Mouse (Mus musculus) liver, postnatal 0 days (tissue): ENCODE measurements around the gene Ackr4. TPM values are rescaled to one million over a fixed set of nuclear protein-coding genes. Genes with fewer than 3 reads are reported as not detected.

ENCODE experiments used
- ATAC-seq: fragments of 200-750 bp; cut with Nextera tagmentation; 2 replicates; pipeline ENCODE4 v1.8.0; 2017; ENCODE audit warnings: mild to moderate bottlenecking, moderate library complexity
- DNase-seq: peaks from one replicate; pipeline ENCODE4 v3.0.0-alpha.2; 2016
- H3K27ac ChIP-seq: fragments of 300-500 bp; sonication (generic); 2 replicates; pipeline ENCODE4 v1.5.1; 2014; ENCODE audit warnings: antibody characterized with exemption, moderate library complexity, mild to moderate bottlenecking, low read depth
- H3K27me3 ChIP-seq: fragments of 300-500 bp; sonication (generic); 2 replicates; pipeline ENCODE4 v1.6.1; 2014; ENCODE audit warnings: low read length, control low read depth, mixed read lengths; ENCODE audit not compliant: insufficient read depth
- H3K36me3 ChIP-seq: fragments of 300-500 bp; sonication (generic); replicated peaks from 2 replicates; pipeline ENCODE4 v1.6.1; 2014; ENCODE audit warnings: mild to moderate bottlenecking, control low read depth, low read length, moderate library complexity, mixed read lengths; ENCODE audit not compliant: insufficient read depth
- H3K4me1 ChIP-seq: fragments of 300-500 bp; sonication (generic); 2 replicates; pipeline ENCODE4 v1.6.1; 2014; ENCODE audit warnings: antibody characterized with exemption, mild to moderate bottlenecking, control low read depth; ENCODE audit not compliant: insufficient read depth
- H3K4me2 ChIP-seq: fragments of 300-500 bp; sonication (generic); 2 replicates; pipeline ENCODE4 v1.6.1; 2014; ENCODE audit warnings: low read depth, mild to moderate bottlenecking, low read length, moderate library complexity, mixed read lengths
- H3K4me3 ChIP-seq: fragments of 300-500 bp; sonication (generic); 2 replicates; pipeline ENCODE4 v1.5.1; 2014; ENCODE audit warnings: low read depth, low read length
- H3K9ac ChIP-seq: fragments of 300-500 bp; sonication (generic); replicated peaks from 2 replicates; pipeline ENCODE4 v1.6.1; 2014; ENCODE audit warnings: mild to moderate bottlenecking, moderate library complexity
- H3K9me3 ChIP-seq: fragments of 300-500 bp; sonication (generic); 2 replicates; pipeline ENCODE4 v1.6.1; 2016; ENCODE audit warnings: mild to moderate bottlenecking, control low read depth, low read length, mixed read lengths
- CTCF ChIP-seq: sonication (generic); IDR thresholded peaks from 2 replicates; pipeline ENCODE4 v1.5.1; 2016; ENCODE audit warnings: antibody characterized with exemption, low read depth
- EP300 ChIP-seq: IDR thresholded peaks from 2 replicates; pipeline ENCODE4 v1.6.1; 2016; ENCODE audit warnings: antibody characterized with exemption, low read depth, mild to moderate bottlenecking
- whole genome bisulfite sequencing: fragments of 180-500 bp; shearing (Covaris S2); extraction: QIAGEN DNeasy Blood & Tissue Kit; methylation state at CpG from one replicate; pipeline ENCODE4 v1.1.7; 2014; ENCODE audit not compliant: insufficient replicate concordance; 5-methylcytosine and 5-hydroxymethylcytosine counted together
- polyA plus RNA-seq: library from polyadenylated mRNA; unstranded; fragments of >200 nt; fragmentation: Nextera tagmentation; extraction: Ambion mirVana; gene quantifications from 2 replicates; pipeline ENCODE4 v1.2.1, GENCODE M21; 2015

Gene Ackr4
- polyA plus RNA-seq, 1 experiment from 2014 or later: 0.89 TPM

DNA sequence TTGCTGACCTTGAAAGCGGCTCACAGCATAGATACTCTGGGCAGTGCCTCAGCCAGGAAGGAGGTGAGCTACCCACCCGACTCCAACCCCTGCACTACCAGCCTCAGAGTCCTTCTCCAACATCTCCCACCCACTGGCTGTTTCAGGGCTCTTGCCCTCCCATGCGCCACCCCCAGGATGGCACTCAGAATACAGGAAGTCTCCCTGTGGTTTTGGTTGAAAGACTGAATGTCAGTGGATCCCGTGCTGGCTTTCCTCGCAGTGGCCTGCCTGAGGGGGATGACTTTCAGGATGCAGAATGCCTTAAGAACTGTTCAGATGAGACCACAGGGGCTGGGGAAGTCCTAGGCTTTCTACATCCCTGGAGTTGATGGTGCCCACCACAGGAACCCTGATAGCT is 3.6 kb downstream of the Ackr4 start:
- H3K9me3 ChIP-seq: no peaks in the 10 kb centered on the region
- TF ChIP-seq EP300 (no peak), CTCF (0 out of 2 replicates have a peak, but pooled peaks have one; percentile 8)
- no peak overlapping the region for H3K4me3 ChIP-seq
- ATAC-seq (no peak), DNase-seq (no peak)
- 40% methylated on average over 5 of the region's 5 CpGs for WGBS
- peaks cover 13% of the 10 kb centered on the region for H3K36me3 ChIP-seq
- no peak overlapping the region for H3K9ac ChIP-seq
- no peaks in the 10 kb centered on the region for H3K27me3 ChIP-seq
- no peak overlapping the region for H3K4me2 ChIP-seq
- H3K4me1 ChIP-seq: no peaks in the 10 kb centered on the region
- no peak overlapping the region for H3K27ac ChIP-seq

GRCm38 (mm10) chr9:104109151-104109550 is 17.6 kb downstream of the Ackr4 start:
- ATAC-seq (no peak), DNase-seq (no peak)
- H3K27ac ChIP-seq: no peak overlapping the region
- no peaks in the 10 kb centered on the region for H3K4me1 ChIP-seq
- H3K4me2 ChIP-seq: no peak overlapping the region
- no peak overlapping the region for H3K9ac ChIP-seq
- 87% methylated on average over 5 of the region's 5 CpGs for WGBS
- peaks cover 6% of the 10 kb centered on the region for H3K36me3 ChIP-seq
- H3K9me3 ChIP-seq: peaks cover 4% of the 10 kb centered on the region; the same call in 1 of the 2 replicates
- no peak overlapping the region for H3K4me3 ChIP-seq
- no peak for TF ChIP-seq EP300
- TF ChIP-seq CTCF: no peak
- H3K27me3 ChIP-seq: no peaks in the 10 kb centered on the region

DNA sequence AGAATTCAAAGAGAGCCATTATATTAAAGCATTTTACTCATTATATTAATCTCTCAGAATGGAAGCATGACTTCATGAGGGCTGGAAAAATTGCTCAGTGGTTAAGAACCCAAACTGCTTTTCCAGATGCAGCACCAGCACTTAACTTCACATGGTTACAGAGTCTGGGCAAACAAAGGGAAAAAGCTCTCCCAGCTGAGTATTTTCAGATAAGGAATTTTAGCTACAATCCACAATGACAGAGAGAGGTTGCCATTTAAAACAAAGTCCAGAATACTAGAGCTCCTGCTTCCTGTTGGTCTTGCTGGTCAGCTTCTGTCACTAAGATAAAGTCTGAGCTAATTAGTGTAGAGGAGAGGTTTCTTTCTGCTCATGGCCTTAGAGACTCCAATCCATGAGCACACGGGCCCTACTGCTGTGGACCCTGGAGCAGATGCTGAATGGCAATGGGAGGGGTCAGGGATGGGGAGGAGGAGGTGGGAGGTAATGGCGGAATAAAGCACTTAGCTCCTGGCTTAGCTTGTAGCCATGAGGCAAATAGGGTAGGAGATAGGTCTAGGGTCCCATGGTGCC is 18.1 kb downstream of the Ackr4 start:
- H3K9me3 ChIP-seq: peaks cover 4% of the 10 kb centered on the region; the same call in 1 of the 2 replicates
- no peaks in the 10 kb centered on the region for H3K4me1 ChIP-seq
- no peak overlapping the region for H3K9ac ChIP-seq
- no peak overlapping the region for H3K27ac ChIP-seq
- H3K4me3 ChIP-seq: no peak overlapping the region
- no peaks in the 10 kb centered on the region for H3K27me3 ChIP-seq
- TF ChIP-seq CTCF (no peak), EP300 (no peak)
- no peak overlapping the region for H3K4me2 ChIP-seq
- 67% methylated on average over 2 of the region's 2 CpGs for WGBS
- ATAC-seq (no peak), DNase-seq (no peak)
- peaks cover 6% of the 10 kb centered on the region for H3K36me3 ChIP-seq

GRCm38 (mm10) chr9:104107482-104107881 is 19.3 kb downstream of the Ackr4 start:
- no peak overlapping the region for H3K9ac ChIP-seq
- ATAC-seq (no peak), DNase-seq (no peak)
- H3K4me3 ChIP-seq: no peak overlapping the region
- TF ChIP-seq CTCF: no peak
- no peak for TF ChIP-seq EP300
- no peak overlapping the region for H3K4me2 ChIP-seq
- H3K27me3 ChIP-seq: no peaks in the 10 kb centered on the region
- H3K36me3 ChIP-seq: peaks cover 6% of the 10 kb centered on the region
- no peaks in the 10 kb centered on the region for H3K4me1 ChIP-seq
- no peak overlapping the region for H3K27ac ChIP-seq
- WGBS: 52% methylated on average over 6 of the region's 6 CpGs
- peaks cover 4% of the 10 kb centered on the region; the same call in 1 of the 2 replicates for H3K9me3 ChIP-seq

DNA sequence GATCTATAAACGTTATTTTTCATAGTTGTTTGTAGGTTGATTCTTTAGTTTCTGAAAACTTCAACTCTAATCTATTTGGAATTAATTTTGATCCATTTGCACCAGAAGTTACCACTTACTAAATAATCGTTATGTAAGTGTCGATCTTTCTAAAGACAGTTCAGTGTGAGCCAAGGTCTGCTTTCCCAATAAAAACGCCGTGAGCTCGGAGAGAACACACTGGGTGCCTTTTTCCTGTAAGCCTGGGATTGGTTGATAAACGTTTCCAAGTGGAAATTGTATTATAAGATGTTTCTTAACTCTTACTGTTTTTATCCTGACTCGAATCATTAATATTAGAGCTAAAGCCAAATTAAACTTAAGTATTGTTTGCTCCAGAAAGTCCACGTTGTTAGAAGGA is 19.8 kb downstream of the Ackr4 start:
- peaks cover 4% of the 10 kb centered on the region; the same call in 1 of the 2 replicates for H3K9me3 ChIP-seq
- no peak for ATAC-seq
- no peak for DNase-seq
- no peak overlapping the region for H3K4me2 ChIP-seq
- H3K4me1 ChIP-seq: no peaks in the 10 kb centered on the region
- H3K27ac ChIP-seq: no peak overlapping the region
- WGBS: 72% methylated on average over 9 of the region's 9 CpGs
- no peak overlapping the region for H3K9ac ChIP-seq
- H3K4me3 ChIP-seq: no peak overlapping the region
- no peaks in the 10 kb centered on the region for H3K27me3 ChIP-seq
- TF ChIP-seq CTCF (no peak), EP300 (no peak)
- H3K36me3 ChIP-seq: peaks cover 6% of the 10 kb centered on the region

GRCm38 (mm10) chr9:104104986-104105385 is 21.7 kb downstream of the Ackr4 start:
- H3K27me3 ChIP-seq: no peaks in the 10 kb centered on the region
- WGBS: 93% methylated on average over 2 of the region's 2 CpGs
- peaks cover 3% of the 10 kb centered on the region for H3K36me3 ChIP-seq
- no peaks in the 10 kb centered on the region for H3K9me3 ChIP-seq
- DNase-seq: no peak
- no peak for TF ChIP-seq CTCF
- no peak for TF ChIP-seq EP300
- H3K4me2 ChIP-seq: no peak overlapping the region
- H3K4me1 ChIP-seq: no peaks in the 10 kb centered on the region
- no peak overlapping the region for H3K27ac ChIP-seq
- no peak overlapping the region for H3K4me3 ChIP-seq
- no peak for ATAC-seq
- H3K9ac ChIP-seq: no peak overlapping the region

GRCm38 (mm10) chr9:104102901-104103300 is 23.8 kb downstream of the Ackr4 start:
- Histone ChIP-seq H3K9ac (no peak overlapping the region), H3K4me3 (no peak overlapping the region), H3K9me3 (no peaks in the 10 kb centered on the region), H3K27ac (no peak overlapping the region), H3K4me2 (no peak overlapping the region), H3K27me3 (no peaks in the 10 kb centered on the region), H3K36me3 (peaks cover 10% of the 10 kb centered on the region), H3K4me1 (no peaks in the 10 kb centered on the region)
- ATAC-seq (no peak), DNase-seq (no peak)
- WGBS: 61% methylated on average over 2 of the region's 2 CpGs
- TF ChIP-seq EP300 (no peak), CTCF (no peak)
